Mouse (Mus musculus) E14TG2a.4 (cell line): ENCODE results near the gene AC134908.4.
A peak's percentile ranks its signal among the peaks of the same experiment; 100 is the strongest.

Experiments
- H3K27me3 ChIP-seq: 2 replicates; pipeline ENCODE4 v1.6.1; 2014; ENCODE audit warnings: low read length, control low read depth; ENCODE audit not compliant: insufficient read depth
- H3K36me3 ChIP-seq: 2 replicates; pipeline ENCODE4 v1.6.1; 2014; ENCODE audit warnings: low read length, control low read depth; ENCODE audit not compliant: insufficient read depth
- H3K4me1 ChIP-seq: replicated peaks from 2 replicates; pipeline ENCODE4 v1.6.1; 2014; ENCODE audit warnings: low read depth, low read length, control low read depth
- H3K4me3 ChIP-seq: replicated peaks from 2 replicates; pipeline ENCODE4 v1.5.1; 2014; ENCODE audit warnings: mild to moderate bottlenecking, low read length
- H3K9me3 ChIP-seq: 2 replicates; pipeline ENCODE4 v1.6.1; 2014; ENCODE audit warnings: low read length, control low read depth
- CTCF ChIP-seq: conservative IDR thresholded peaks from 2 replicates; pipeline ENCODE4 v1.5.1; 2014; ENCODE audit warnings: low read length
- NANOG ChIP-seq: IDR thresholded peaks from 2 replicates; pipeline ENCODE4 v1.6.1; 2014; ENCODE audit warnings: borderline replicate concordance, low read length, mixed read lengths
- POU5F1 ChIP-seq: IDR thresholded peaks from 2 replicates; pipeline ENCODE4 v1.6.1; 2014; ENCODE audit warnings: low read length, borderline replicate concordance

Gene AC134908.4

GRCm38 (mm10) chr17:25838904-25839303, 43.4 kb upstream of the AC134908.4 start:
- peaks cover 86% of the 10 kb centered on the region for H3K36me3 ChIP-seq
- H3K4me1 ChIP-seq = peaks cover 63% of the 10 kb centered on the region
- no peaks in the 10 kb centered on the region for H3K9me3 ChIP-seq
- H3K27me3 ChIP-seq = peaks cover 11% of the 10 kb centered on the region
- no peak for TF ChIP-seq NANOG
- no peak for TF ChIP-seq POU5F1
- TF ChIP-seq CTCF = no peak
- H3K4me3 ChIP-seq = no peak overlapping the region

- no peaks in the 10 kb centered on the region for H3K9me3 ChIP-seq
- TF ChIP-seq POU5F1 (no peak), NANOG (no peak), CTCF (no peak)
- H3K4me1 ChIP-seq = peaks cover 57% of the 10 kb centered on the region
- H3K27me3 ChIP-seq = peaks cover 11% of the 10 kb centered on the region
- H3K36me3 ChIP-seq = peaks cover 77% of the 10 kb centered on the region
- peak overlapping the region; percentile 72; the same call in 1 of the 2 replicates for H3K4me3 ChIP-seq
Observed at GRCm38 (mm10) chr17:25837533-25837932, 42.1 kb upstream of the AC134908.4 start.

GRCm38 (mm10) chr17:25837076-25837410, 41.6 kb upstream of the AC134908.4 start, which contains the start of gene Rhbdl1:
Gene Rhbdl1, minus strand, starts transcription at chr17:25837295.
- peaks cover 59% of the 10 kb centered on the region for H3K4me1 ChIP-seq
- TF ChIP-seq CTCF = no peak
- no peak for TF ChIP-seq NANOG
- no peak for TF ChIP-seq POU5F1
- H3K4me3 ChIP-seq = peak within 1 kb of the TSS; percentile 72
- peaks cover 11% of the 10 kb centered on the region for H3K27me3 ChIP-seq
- peaks cover 73% of the 10 kb centered on the region for H3K36me3 ChIP-seq
- no peaks in the 10 kb centered on the region for H3K9me3 ChIP-seq

GRCm38 (mm10) chr17:25836397-25837075, 41.1 kb upstream of the AC134908.4 start:
- Histone ChIP-seq H3K27me3 (peaks cover 11% of the 10 kb centered on the region), H3K4me1 (peaks cover 60% of the 10 kb centered on the region), H3K4me3 (peak overlapping the region; percentile 72), H3K9me3 (no peaks in the 10 kb centered on the region), H3K36me3 (peaks cover 73% of the 10 kb centered on the region)
- TF ChIP-seq CTCF = no peak
- no peak for TF ChIP-seq NANOG
- TF ChIP-seq POU5F1 = no peak

DNA sequence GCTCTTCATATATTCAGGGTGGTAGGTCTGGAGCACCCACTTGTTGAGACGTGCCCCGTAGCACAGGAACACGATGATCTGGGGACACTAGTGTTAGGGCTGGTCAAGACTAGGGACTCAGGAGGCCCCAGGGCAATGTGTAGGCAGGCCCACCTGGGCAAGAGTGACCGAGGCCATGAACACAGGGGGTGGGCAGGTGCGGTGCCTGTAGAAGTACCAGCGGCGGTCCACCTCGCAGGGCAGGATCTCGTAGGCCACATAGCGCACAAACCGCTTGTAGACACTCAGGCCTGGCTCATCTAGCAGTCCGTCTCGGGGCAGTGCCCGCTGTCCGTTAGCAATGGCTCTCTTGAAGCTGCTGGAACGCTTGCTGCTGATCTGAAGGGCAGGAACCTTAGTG, 40.4 kb upstream of the AC134908.4 start:
- peaks cover 73% of the 10 kb centered on the region for H3K36me3 ChIP-seq
- H3K4me1 ChIP-seq = peaks cover 65% of the 10 kb centered on the region
- peak overlapping the region; percentile 72; the same call in 1 of the 2 replicates for H3K4me3 ChIP-seq
- TF ChIP-seq CTCF = no peak
- no peaks in the 10 kb centered on the region for H3K9me3 ChIP-seq
- peaks cover 11% of the 10 kb centered on the region for H3K27me3 ChIP-seq

- H3K36me3 ChIP-seq = peaks cover 73% of the 10 kb centered on the region
- H3K4me3 ChIP-seq = peak overlapping the region; percentile 95; the same call in 1 of the 2 replicates
- TF ChIP-seq CTCF = no peak
- TF ChIP-seq NANOG = no peak
- TF ChIP-seq POU5F1 = no peak
- H3K4me1 ChIP-seq = peaks cover 70% of the 10 kb centered on the region
- peaks cover 11% of the 10 kb centered on the region for H3K27me3 ChIP-seq
- no peaks in the 10 kb centered on the region for H3K9me3 ChIP-seq
Observed at GRCm38 (mm10) chr17:25835301-25835700, 39.8 kb upstream of the AC134908.4 start.

- Histone ChIP-seq H3K9me3 (no peaks in the 10 kb centered on the region), H3K36me3 (peaks cover 73% of the 10 kb centered on the region)
- TF ChIP-seq NANOG (no peak), POU5F1 (no peak), CTCF (no peak)
Observed at GRCm38 (mm10) chr17:25834595-25835222, 39.2 kb upstream of the AC134908.4 start.

DNA sequence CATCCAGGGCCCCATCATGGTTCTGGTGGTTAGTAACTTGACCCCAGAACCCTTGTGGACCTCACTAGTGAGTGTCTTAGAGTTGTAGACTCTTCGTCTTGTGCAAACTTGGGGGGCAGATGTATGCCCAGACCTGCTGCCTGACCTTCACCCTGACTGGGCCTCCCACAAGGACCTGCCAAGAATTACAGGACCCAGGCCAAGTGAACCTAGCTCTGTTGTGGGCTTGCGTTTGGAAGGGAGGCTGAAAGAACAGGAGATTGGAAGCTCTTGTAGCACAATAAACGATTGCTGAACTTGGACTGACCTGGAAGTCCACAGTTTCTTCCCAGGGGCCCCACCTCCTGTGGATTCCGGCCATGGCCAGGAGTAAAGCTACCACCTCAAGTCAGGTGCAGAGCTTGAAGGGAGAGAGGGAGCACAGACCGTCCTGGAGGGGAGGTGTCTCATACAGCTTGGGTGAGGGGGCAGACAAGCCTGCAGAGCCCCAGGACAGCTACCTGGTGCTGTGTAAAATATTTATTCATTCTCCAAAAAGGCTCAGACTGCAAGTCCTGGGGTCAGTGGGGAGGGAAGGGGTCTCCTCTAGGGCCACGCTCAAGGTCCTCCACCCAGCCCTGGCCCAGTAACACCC, 38.6 kb upstream of the AC134908.4 start:
- Histone ChIP-seq H3K36me3 (peaks cover 71% of the 10 kb centered on the region), H3K4me3 (peak overlapping the region; percentile 95), H3K27me3 (peaks cover 11% of the 10 kb centered on the region), H3K9me3 (no peaks in the 10 kb centered on the region), H3K4me1 (peaks cover 78% of the 10 kb centered on the region)
- TF ChIP-seq NANOG (no peak), CTCF (no peak), POU5F1 (no peak)

More at GRCm38 (mm10) chr17:25834595-25835222, 39.2 kb upstream of the AC134908.4 start:
- Histone ChIP-seq H3K4me1 (peaks cover 76% of the 10 kb centered on the region), H3K27me3 (peaks cover 11% of the 10 kb centered on the region), H3K4me3 (peak overlapping the region; percentile 95)
